Mouse (Mus musculus): ENCODE data around the gene Pmm1. TPM values are rescaled to one million over a fixed set of nuclear protein-coding genes. Genes with fewer than 3 reads are reported as not detected.
"Not testable (repeated sequence)": the region's sequence is repeated elsewhere in the genome, so short reads cannot be mapped to it uniquely, and the experiment has no call there.

The Pmm1 gene
- polyA plus RNA-seq, 1 experiment from 2014 or later, result 19.7 TPM

DNA sequence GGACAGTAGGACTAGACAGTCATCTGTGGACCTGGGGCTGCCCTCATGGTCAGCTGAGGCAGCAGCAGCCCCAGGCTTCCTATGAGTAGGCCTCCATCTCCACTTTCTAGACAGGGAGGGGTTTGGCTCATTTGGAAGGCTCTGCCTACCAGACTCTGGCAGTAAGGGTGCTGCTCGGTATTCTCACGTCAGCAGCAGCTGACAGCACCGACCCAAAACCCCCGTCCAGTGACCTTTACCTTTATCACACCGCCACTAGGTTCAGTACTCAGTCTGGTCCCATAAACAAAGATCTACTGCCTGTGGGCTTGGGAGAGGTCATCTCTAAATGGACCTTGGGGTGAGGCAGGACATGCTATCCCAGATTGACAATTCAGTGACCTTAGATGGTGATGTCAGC, 45.1 kb downstream of the Pmm1 start:
- H3K9me3 ChIP-seq (ENCODE audit: control insufficient read depth, low read length), result no peaks in the 10 kb centered on the region
- no peaks in the 10 kb centered on the region for H3K27me3 ChIP-seq (ENCODE audit: control insufficient read depth, insufficient read depth, low read length)
- no peaks in the 10 kb centered on the region for H3K4me1 ChIP-seq (ENCODE audit: control insufficient read depth in 2 of 2, insufficient read depth in 2 of 2, low read length in 2 of 2)
- H3K4me3 ChIP-seq (ENCODE audit: control insufficient read depth in 1 of 2, insufficient read depth in 1 of 2, low read depth in 1 of 2, low read length in 2 of 2), result no peak overlapping the region
- no peak overlapping the region for H3K27ac ChIP-seq (replicated peaks in 1 of 2; ENCODE audit: control insufficient read depth in 1 of 2, insufficient read depth in 1 of 2, low read depth in 2 of 2, low read length in 2 of 2)
- WGBS, result 66% methylated on average over 5 of the region's 5 CpGs
- no peak overlapping the region for H3K9ac ChIP-seq (ENCODE audit: low read length)
- no peak for ATAC-seq (ENCODE audit: insufficient number of reproducible peaks, insufficient read depth, low FRiP score, low read depth)
- H3K4me2 ChIP-seq (ENCODE audit: low read length), result no peak overlapping the region
- H3K36me3 ChIP-seq (ENCODE audit: control insufficient read depth, insufficient read depth, low read length), result peaks cover 66% of the 10 kb centered on the region

DNA sequence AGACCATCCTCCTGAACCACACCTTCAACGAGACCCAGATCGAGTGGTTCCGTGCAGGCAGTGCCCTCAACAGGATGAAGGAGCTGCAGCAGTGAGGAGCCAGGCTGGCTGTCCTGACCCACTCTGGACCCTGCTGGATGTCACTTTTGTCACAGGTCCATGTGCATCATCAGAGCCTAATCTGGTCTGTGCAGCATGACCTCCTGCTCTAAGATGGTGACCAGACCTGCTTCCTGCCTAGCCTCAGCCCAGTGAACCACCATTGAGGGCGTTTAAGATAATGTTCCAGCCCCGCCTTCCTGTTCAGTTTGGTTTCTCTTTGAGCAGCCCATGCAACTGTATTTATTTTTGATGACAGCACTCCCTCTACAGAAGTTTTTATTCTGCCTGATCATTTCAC, 46.1 kb downstream of the Pmm1 start:
- ATAC-seq (ENCODE audit: insufficient number of reproducible peaks, insufficient read depth, low FRiP score, low read depth), result no peak

DNA sequence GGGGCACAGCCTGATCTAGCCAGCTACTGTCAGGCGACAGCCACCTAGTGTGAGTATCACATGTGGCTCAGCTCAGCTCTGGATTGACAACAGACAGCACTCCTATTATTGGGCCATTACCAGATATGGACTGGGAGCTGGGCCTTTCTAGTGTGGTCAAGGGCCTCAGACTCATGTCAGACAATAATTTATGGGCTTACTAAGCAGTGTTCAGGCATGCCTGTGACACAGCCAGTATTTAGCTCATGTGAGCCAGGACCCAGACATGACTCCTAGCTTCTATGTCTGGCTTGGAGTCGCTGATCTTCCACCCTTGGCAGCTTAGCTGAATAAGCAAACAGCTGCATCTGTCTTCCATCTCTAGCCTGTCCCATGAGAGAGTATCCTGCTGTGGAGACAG, 48.2 kb downstream of the Pmm1 start:
- WGBS, result 49% methylated on average over 2 of the region's 2 CpGs
- H3K9me3 ChIP-seq (ENCODE audit: control insufficient read depth, low read length), result no peaks in the 10 kb centered on the region

More for the DNA sequence above, 46.1 kb downstream of the Pmm1 start:
- Histone ChIP-seq H3K27ac (replicated peaks in 1 of 2; ENCODE audit: control insufficient read depth in 1 of 2, insufficient read depth in 1 of 2, low read depth in 2 of 2, low read length in 2 of 2) (no peak overlapping the region), H3K4me3 (ENCODE audit: control insufficient read depth in 1 of 2, insufficient read depth in 1 of 2, low read depth in 1 of 2, low read length in 2 of 2) (no peak overlapping the region), H3K4me1 (ENCODE audit: control insufficient read depth in 2 of 2, insufficient read depth in 2 of 2, low read length in 2 of 2) (no peaks in the 10 kb centered on the region), H3K4me2 (ENCODE audit: low read length) (no peak overlapping the region), H3K9ac (ENCODE audit: low read length) (no peak overlapping the region), H3K27me3 (ENCODE audit: control insufficient read depth, insufficient read depth, low read length) (no peaks in the 10 kb centered on the region), H3K36me3 (ENCODE audit: control insufficient read depth, insufficient read depth, low read length) (peaks cover 76% of the 10 kb centered on the region), H3K9me3 (ENCODE audit: control insufficient read depth, low read length) (no peaks in the 10 kb centered on the region)
- WGBS, result 78% methylated on average over 5 of the region's 5 CpGs

DNA sequence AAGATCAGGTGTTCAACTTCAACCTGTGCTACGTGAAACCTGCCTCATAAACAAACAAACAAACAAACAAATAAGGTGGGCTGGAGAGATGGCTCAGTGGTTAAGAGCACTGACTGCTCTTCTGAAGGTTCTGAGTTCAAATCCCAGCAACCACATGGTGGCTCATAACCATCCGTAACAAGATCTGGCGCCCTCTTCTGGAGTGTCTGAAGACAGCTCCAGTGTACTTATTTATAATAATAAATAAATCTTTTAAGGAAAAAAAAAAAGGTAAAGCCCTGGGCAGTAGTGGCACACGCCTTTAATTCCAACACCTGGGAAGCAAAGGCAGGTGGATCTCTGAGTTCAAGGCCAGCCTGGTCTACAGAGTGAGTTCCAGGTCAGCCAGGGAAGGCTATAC, 52.0 kb downstream of the Pmm1 start:
- 89% methylated on average over 4 of the region's 4 CpGs for WGBS
- not testable (repeated sequence) for H3K4me1 ChIP-seq (ENCODE audit: control insufficient read depth in 2 of 2, insufficient read depth in 2 of 2, low read length in 2 of 2)

More for the DNA sequence above, 48.2 kb downstream of the Pmm1 start:
- no peak overlapping the region for H3K4me3 ChIP-seq (ENCODE audit: control insufficient read depth in 1 of 2, insufficient read depth in 1 of 2, low read depth in 1 of 2, low read length in 2 of 2)
- peaks cover 95% of the 10 kb centered on the region for H3K36me3 ChIP-seq (ENCODE audit: control insufficient read depth, insufficient read depth, low read length)
- H3K4me1 ChIP-seq (ENCODE audit: control insufficient read depth in 2 of 2, insufficient read depth in 2 of 2, low read length in 2 of 2), result no peaks in the 10 kb centered on the region
- H3K27me3 ChIP-seq (ENCODE audit: control insufficient read depth, insufficient read depth, low read length), result no peaks in the 10 kb centered on the region
- no peak for ATAC-seq (ENCODE audit: insufficient number of reproducible peaks, insufficient read depth, low FRiP score, low read depth)
- H3K27ac ChIP-seq (replicated peaks in 1 of 2; ENCODE audit: control insufficient read depth in 1 of 2, insufficient read depth in 1 of 2, low read depth in 2 of 2, low read length in 2 of 2), result no peak overlapping the region
- H3K4me2 ChIP-seq (ENCODE audit: low read length), result no peak overlapping the region
- no peak overlapping the region for H3K9ac ChIP-seq (ENCODE audit: low read length)

DNA sequence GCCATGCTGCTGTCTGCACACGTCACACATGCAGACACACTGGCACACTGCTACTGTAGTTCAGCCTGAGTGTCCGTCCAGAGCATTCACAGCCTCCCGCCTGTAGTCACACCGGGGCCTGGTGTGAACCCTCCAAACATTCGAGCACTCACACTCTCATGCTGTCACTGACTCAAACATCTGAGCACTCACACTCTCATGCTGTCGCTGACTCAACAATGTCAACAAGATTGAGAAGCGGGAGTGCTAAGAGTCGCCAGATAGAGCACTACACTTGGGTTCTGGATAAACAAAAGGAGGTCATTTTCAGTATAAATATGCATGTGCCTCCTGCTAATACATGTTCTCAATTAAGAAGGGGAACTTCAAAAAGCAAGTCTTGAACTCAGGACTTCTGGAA, 52.8 kb downstream of the Pmm1 start:
- H3K36me3 ChIP-seq (ENCODE audit: control insufficient read depth, insufficient read depth, low read length), result peaks cover 98% of the 10 kb centered on the region
- no peak for ATAC-seq (ENCODE audit: insufficient number of reproducible peaks, insufficient read depth, low FRiP score, low read depth)
- H3K9ac ChIP-seq (ENCODE audit: low read length), result no peak overlapping the region
- no peak overlapping the region for H3K27ac ChIP-seq (replicated peaks in 1 of 2; ENCODE audit: control insufficient read depth in 1 of 2, insufficient read depth in 1 of 2, low read depth in 2 of 2, low read length in 2 of 2)
- 87% methylated on average over 8 of the region's 8 CpGs for WGBS
- no peak overlapping the region for H3K4me2 ChIP-seq (ENCODE audit: low read length)
- no peak overlapping the region for H3K4me3 ChIP-seq (ENCODE audit: control insufficient read depth in 1 of 2, insufficient read depth in 1 of 2, low read depth in 1 of 2, low read length in 2 of 2)
- H3K9me3 ChIP-seq (ENCODE audit: control insufficient read depth, low read length), result no peaks in the 10 kb centered on the region
- no peaks in the 10 kb centered on the region for H3K27me3 ChIP-seq (ENCODE audit: control insufficient read depth, insufficient read depth, low read length)
- H3K4me1 ChIP-seq (ENCODE audit: control insufficient read depth in 2 of 2, insufficient read depth in 2 of 2, low read length in 2 of 2), result no peaks in the 10 kb centered on the region

More for the DNA sequence above, 52.0 kb downstream of the Pmm1 start:
- not testable (repeated sequence) for H3K27me3 ChIP-seq (ENCODE audit: control insufficient read depth, insufficient read depth, low read length); H3K4me3 ChIP-seq (ENCODE audit: control insufficient read depth in 1 of 2, insufficient read depth in 1 of 2, low read depth in 1 of 2, low read length in 2 of 2); H3K9me3 ChIP-seq (ENCODE audit: control insufficient read depth, low read length); H3K27ac ChIP-seq (replicated peaks in 1 of 2; ENCODE audit: control insufficient read depth in 1 of 2, insufficient read depth in 1 of 2, low read depth in 2 of 2, low read length in 2 of 2); H3K4me2 ChIP-seq (ENCODE audit: low read length); H3K9ac ChIP-seq (ENCODE audit: low read length); ATAC-seq (ENCODE audit: insufficient number of reproducible peaks, insufficient read depth, low FRiP score, low read depth)
- H3K36me3 ChIP-seq (ENCODE audit: control insufficient read depth, insufficient read depth, low read length), result peaks cover 98% of the 10 kb centered on the region

- Histone ChIP-seq H3K4me1 (ENCODE audit: control insufficient read depth in 2 of 2, insufficient read depth in 2 of 2, low read length in 2 of 2) (no peaks in the 10 kb centered on the region), H3K4me2 (ENCODE audit: low read length) (no peak overlapping the region), H3K9ac (ENCODE audit: low read length) (no peak overlapping the region), H3K4me3 (ENCODE audit: control insufficient read depth in 1 of 2, insufficient read depth in 1 of 2, low read depth in 1 of 2, low read length in 2 of 2) (no peak overlapping the region), H3K27me3 (ENCODE audit: control insufficient read depth, insufficient read depth, low read length) (no peaks in the 10 kb centered on the region), H3K36me3 (ENCODE audit: control insufficient read depth, insufficient read depth, low read length) (peaks cover 98% of the 10 kb centered on the region), H3K9me3 (ENCODE audit: control insufficient read depth, low read length) (no peaks in the 10 kb centered on the region), H3K27ac (replicated peaks in 1 of 2; ENCODE audit: control insufficient read depth in 1 of 2, insufficient read depth in 1 of 2, low read depth in 2 of 2, low read length in 2 of 2) (no peak overlapping the region)
- no peak for ATAC-seq (ENCODE audit: insufficient number of reproducible peaks, insufficient read depth, low FRiP score, low read depth)
- 35% methylated on average over 2 of the region's 2 CpGs for WGBS
These were observed 55.8 kb downstream of the Pmm1 start for GRCm38 (mm10) chr15:81904939-81905338.

Other genes with a start within 250 kb of the Pmm1 start
- 23.1 and 26.6 TPM in 2 replicates for gene Zc3h7b, start 215.9 kb downstream of the Pmm1 start, polyA plus RNA-seq (2014; fragmentation: Nextera tagmentation; extraction: Ambion mirVana)
- 71.1 and 75.3 TPM in 2 replicates for gene Rangap1, start 215.4 kb downstream of the Pmm1 start, polyA plus RNA-seq (2014; fragmentation: Nextera tagmentation; extraction: Ambion mirVana)
- 23.4 and 25.8 TPM in 2 replicates for gene Tef, start 158.5 kb downstream of the Pmm1 start, polyA plus RNA-seq (2014; fragmentation: Nextera tagmentation; extraction: Ambion mirVana)
- 10.3 and 12.4 TPM in 2 replicates for gene Tob2, start 102.1 kb downstream of the Pmm1 start, polyA plus RNA-seq (2014; fragmentation: Nextera tagmentation; extraction: Ambion mirVana)
- 103 and 106 TPM in 2 replicates for gene Phf5a, start 89.0 kb downstream of the Pmm1 start, polyA plus RNA-seq (2014; fragmentation: Nextera tagmentation; extraction: Ambion mirVana)
- gene Aco2, start 88.6 kb downstream of the Pmm1 start, polyA plus RNA-seq (2014; fragmentation: Nextera tagmentation; extraction: Ambion mirVana), result 571 and 598 TPM in 2 replicates
- gene Polr3h, start 34.7 kb downstream of the Pmm1 start, polyA plus RNA-seq (2014; fragmentation: Nextera tagmentation; extraction: Ambion mirVana), result 154 and 156 TPM in 2 replicates
- 5.5 and 6.7 TPM in 2 replicates for gene Csdc2, start 24.2 kb downstream of the Pmm1 start, polyA plus RNA-seq (2014; fragmentation: Nextera tagmentation; extraction: Ambion mirVana)
- gene 1700029P11Rik, start 19.6 kb upstream of the Pmm1 start, polyA plus RNA-seq (2014; fragmentation: Nextera tagmentation; extraction: Ambion mirVana), result not detected in 2 replicates
- gene Xrcc6, start 26.9 kb upstream of the Pmm1 start, polyA plus RNA-seq (2014; fragmentation: Nextera tagmentation; extraction: Ambion mirVana), result 57.7 and 64.1 TPM in 2 replicates
- 19.8 and 21.8 TPM in 2 replicates for gene Desi1, start 72.9 kb upstream of the Pmm1 start, polyA plus RNA-seq (2014; fragmentation: Nextera tagmentation; extraction: Ambion mirVana)
- 160 and 178 TPM in 2 replicates for gene Snu13, start 86.7 kb upstream of the Pmm1 start, polyA plus RNA-seq (2014; fragmentation: Nextera tagmentation; extraction: Ambion mirVana)
- not detected in 2 replicates for gene 4930407I10Rik, start 98.2 kb upstream of the Pmm1 start, polyA plus RNA-seq (2014; fragmentation: Nextera tagmentation; extraction: Ambion mirVana)
- not detected in 2 replicates for gene Mei1, start 109.1 kb upstream of the Pmm1 start, polyA plus RNA-seq (2014; fragmentation: Nextera tagmentation; extraction: Ambion mirVana)
- gene Ccdc134, start 167.0 kb upstream of the Pmm1 start, polyA plus RNA-seq (2014; fragmentation: Nextera tagmentation; extraction: Ambion mirVana), result 7.1 and 8.5 TPM in 2 replicates
- 59.8 and 62.1 TPM in 2 replicates for gene Srebf2, start 186.3 kb upstream of the Pmm1 start, polyA plus RNA-seq (2014; fragmentation: Nextera tagmentation; extraction: Ambion mirVana)

Data from heart, embryonic 14.5 days (tissue).